Mouse (Mus musculus) megakaryocyte, embryonic 14.5 days (primary cell): ENCODE data around the gene Chn1.

ENCODE experiments used
- FLI1 ChIP-seq: IDR thresholded peaks from 2 replicates; pipeline ENCODE4 v1.6.1; 2012; ENCODE audit warnings: low read length, inconsistent platforms, mixed read lengths
- GATA1 ChIP-seq: IDR thresholded peaks from 3 replicates; pipeline ENCODE4 v1.6.1; 2012; ENCODE audit warnings: mixed read lengths, low read length, inconsistent platforms, borderline replicate concordance

DNA sequence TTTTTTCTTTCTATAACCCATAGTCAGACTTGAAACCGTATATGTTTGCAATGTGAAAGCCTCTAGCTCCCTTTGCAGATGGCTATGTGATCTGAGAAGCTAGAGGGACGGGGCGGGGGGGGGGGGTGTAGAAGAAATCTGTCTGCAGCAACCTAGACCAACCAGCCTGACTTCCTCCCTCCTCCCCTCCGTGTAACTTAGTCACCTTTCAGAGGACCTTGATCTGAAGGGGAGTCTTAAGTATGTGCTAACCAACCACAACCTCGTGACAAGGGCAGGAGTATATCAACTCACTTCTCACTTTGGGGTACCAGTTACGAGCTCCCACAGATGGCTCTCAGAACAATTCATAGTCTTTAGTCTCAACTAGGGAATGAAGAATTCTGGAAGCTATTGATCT, 166.8 kb downstream of the Chn1 start:
- TF ChIP-seq GATA1, result no peak
- TF ChIP-seq FLI1, result no peak
